Mouse (Mus musculus) testis, adult 2 months (tissue): ENCODE measurements around the gene Adh5.

Experiments
- CTCF ChIP-seq: fragments of 200-500 bp; IDR thresholded peaks from 2 replicates; pipeline ENCODE4 v1.5.1; 2012; ENCODE audit warnings: low read depth, mild to moderate bottlenecking, inconsistent platforms, low read length, moderate library complexity; ENCODE audit not compliant: control insufficient read depth, insufficient read depth, insufficient replicate concordance
- POLR2A ChIP-seq: fragments of 200-500 bp; IDR thresholded peaks from 2 replicates; pipeline ENCODE4 v1.6.1; 2012; ENCODE audit warnings: low read depth, mild to moderate bottlenecking, inconsistent platforms, low read length, moderate library complexity; ENCODE audit not compliant: control insufficient read depth

DNA sequence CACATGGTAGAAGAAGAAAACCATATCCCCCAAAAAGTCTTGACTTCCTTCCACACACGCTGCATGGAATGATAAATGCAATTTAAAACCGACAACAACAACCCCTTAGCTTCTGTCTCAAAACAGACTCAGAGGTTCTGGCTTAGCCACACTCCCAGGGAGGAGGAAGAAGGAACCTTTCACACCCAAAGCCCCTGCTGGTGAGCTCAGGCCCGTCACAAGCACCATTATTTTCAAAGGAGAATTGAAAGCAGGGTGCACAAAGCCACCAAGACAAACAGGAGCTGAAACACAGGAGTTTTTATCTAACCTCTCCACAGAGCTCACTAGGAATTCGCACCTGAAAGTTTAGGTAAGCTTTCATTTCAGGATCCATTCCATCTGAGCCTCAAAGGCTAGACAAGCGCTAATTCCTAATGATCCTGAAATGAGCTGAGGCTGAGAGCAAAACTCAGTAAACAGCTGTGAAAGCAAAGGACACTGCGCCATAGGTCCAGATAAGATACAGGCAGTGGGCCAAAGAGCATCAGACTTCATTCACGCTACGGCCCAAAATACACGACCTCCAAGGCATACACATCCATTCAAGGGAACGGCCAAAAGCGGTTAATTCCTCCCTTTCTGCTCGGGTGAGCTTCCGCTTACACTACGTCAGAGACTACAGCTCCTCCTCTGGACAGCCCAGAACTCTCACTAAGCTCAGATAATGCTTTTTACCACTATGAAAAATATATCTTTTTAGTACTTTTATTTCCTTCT lies 38.8 kb downstream of the Adh5 start:
- TF ChIP-seq CTCF (no peak), POLR2A (no peak)
